Mouse (Mus musculus) ES-Bruce4 (cell line): ENCODE measurements at regions not wholly inside any gene's neighbourhood (a gene's known extent, or its start where the extent isn't known, plus 50 kb on each side); places are given as distances from the start of the nearest gene placed in this dataset.

ENCODE experiments used
- CTCF ChIP-seq: IDR thresholded peaks from one replicate; pipeline ENCODE4 v1.8.1; 2011; ENCODE audit warnings: low read depth, low read length
- EP300 ChIP-seq: IDR thresholded peaks from 2 replicates; pipeline ENCODE4 v1.6.1; 2011; ENCODE audit warnings: low read depth, low read length; ENCODE audit not compliant: insufficient read depth
- POLR2A ChIP-seq: IDR thresholded peaks from one replicate; pipeline ENCODE4 v1.8.1; 2011; ENCODE audit warnings: low read length; ENCODE audit not compliant: insufficient read depth

- TF ChIP-seq CTCF (no peak), POLR2A (no peak), EP300 (no peak)
Observed at GRCm38 (mm10) chr13:84404566-84405194, 182.6 kb downstream of the Tmem161b start.
